ENCODE assay signal across 18 mouse cellular contexts in the genomic region with DNA sequence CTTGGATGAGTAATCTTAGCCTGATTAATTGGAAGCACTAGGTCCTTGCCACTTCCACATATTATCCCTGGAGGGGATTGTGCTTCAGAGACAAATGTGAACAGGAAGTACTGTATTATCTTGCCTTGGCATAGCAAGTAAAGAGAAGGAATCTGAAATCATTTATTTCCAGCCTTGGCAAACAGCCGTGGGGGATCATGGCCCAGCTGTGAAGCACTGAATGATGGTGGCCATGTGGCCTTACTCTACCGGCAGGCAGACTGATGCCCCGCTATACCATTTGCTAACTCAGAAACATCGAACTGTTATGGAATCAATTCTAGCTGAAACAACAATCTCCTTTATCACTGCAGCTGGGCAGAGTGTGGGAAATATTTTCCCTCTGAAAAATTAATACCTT.
A peak's percentile ranks its signal among the peaks of the same experiment; 100 is the strongest.
DNase-seq lines count a peak whose midpoint lies in the region; ATAC-seq and TF ChIP-seq lines count a peak whose summit lies in the region.
"Had no signal": no experiment of that assay in that cellular context is flagged by ENCODE, and none has a peak within 500 bp of the region (broad histone marks: within the 10 kb centered on the region; RNA-seq: fewer than 3 reads in every experiment).

No protein-coding gene starts in this region.

- ATAC-seq in hindbrain, embryonic 14.5 days (ENCODE audit: low FRiP score): no peak
- ATAC-seq in hindbrain, embryonic 12.5 days (ENCODE audit: low FRiP score): no peak
- no peak for ATAC-seq in midbrain, postnatal 0 days (ENCODE audit: low FRiP score)
- no peak for ATAC-seq in midbrain, embryonic 15.5 days (replicated peaks)
- ATAC-seq: forebrain, embryonic 13.5 days; forebrain, postnatal 0 days had no signal

- no peak overlapping the region for H3K9ac ChIP-seq in hindbrain, embryonic 14.5 days
- H3K9ac ChIP-seq in hindbrain, embryonic 12.5 days: no peak overlapping the region
- H3K9ac ChIP-seq in midbrain, postnatal 0 days (replicated peaks; ENCODE audit: low read length, poor library complexity, severe bottlenecking): no peak overlapping the region
- no peak overlapping the region for H3K9ac ChIP-seq in midbrain, embryonic 15.5 days
- H3K9ac ChIP-seq: embryonic facial prominence, embryonic 13.5 days; forebrain, embryonic 13.5 days; forebrain, postnatal 0 days; heart, embryonic 13.5 days had no signal

- WGBS in hindbrain, embryonic 14.5 days: 54% methylated on average over 4 of the region's 4 CpGs
- 66% methylated on average over 4 of the region's 4 CpGs for WGBS in hindbrain, embryonic 12.5 days
- 73% methylated on average over 4 of the region's 4 CpGs for WGBS in midbrain, postnatal 0 days
- WGBS in midbrain, embryonic 15.5 days: 85% methylated on average over 4 of the region's 4 CpGs

- 0 out of 2 replicates have a peak overlapping the region, but pooled peaks have one; percentile 6 for H3K27ac ChIP-seq in hindbrain, embryonic 14.5 days
- no peak overlapping the region for H3K27ac ChIP-seq in hindbrain, embryonic 12.5 days
- H3K27ac ChIP-seq in midbrain, postnatal 0 days (ENCODE audit: low read depth, low read length): no peak overlapping the region
- H3K27ac ChIP-seq in midbrain, embryonic 15.5 days: no peak overlapping the region
- H3K27ac ChIP-seq: embryonic facial prominence, embryonic 13.5 days; forebrain, embryonic 13.5 days; heart, embryonic 13.5 days had no signal

- H3K4me3 ChIP-seq in hindbrain, embryonic 14.5 days (replicated peaks; ENCODE audit: low read length): no peak overlapping the region
- no peak overlapping the region for H3K4me3 ChIP-seq in hindbrain, embryonic 12.5 days
- H3K4me3 ChIP-seq in midbrain, postnatal 0 days (ENCODE audit: low read depth, low read length): no peak overlapping the region
- H3K4me3 ChIP-seq in midbrain, embryonic 15.5 days: no peak overlapping the region
- H3K4me3 ChIP-seq: embryonic facial prominence, embryonic 13.5 days; forebrain, embryonic 13.5 days; heart, embryonic 13.5 days had no signal

- no peaks in the 10 kb centered on the region for H3K36me3 ChIP-seq in hindbrain, embryonic 14.5 days (replicated peaks; ENCODE audit: control insufficient read depth, insufficient read depth)
- no peaks in the 10 kb centered on the region for H3K36me3 ChIP-seq in hindbrain, embryonic 12.5 days
- H3K36me3 ChIP-seq in midbrain, postnatal 0 days (ENCODE audit: insufficient read depth, low read length): no peaks in the 10 kb centered on the region
- no peaks in the 10 kb centered on the region for H3K36me3 ChIP-seq in midbrain, embryonic 15.5 days (replicated peaks)
- H3K36me3 ChIP-seq: embryonic facial prominence, embryonic 13.5 days; heart, embryonic 13.5 days had no signal

- H3K9me3 ChIP-seq in hindbrain, embryonic 14.5 days (ENCODE audit: control insufficient read depth, low read length): no peaks in the 10 kb centered on the region
- H3K9me3 ChIP-seq in hindbrain, embryonic 12.5 days (replicated peaks): no peaks in the 10 kb centered on the region
- H3K9me3 ChIP-seq in midbrain, postnatal 0 days (ENCODE audit: low read length): no peaks in the 10 kb centered on the region
- no peaks in the 10 kb centered on the region for H3K9me3 ChIP-seq in midbrain, embryonic 15.5 days
- H3K9me3 ChIP-seq: embryonic facial prominence, embryonic 13.5 days; forebrain, embryonic 13.5 days; heart, embryonic 13.5 days had no signal

- TF ChIP-seq CTCF in midbrain, postnatal 0 days (IDR thresholded peaks at IDR 0.05): no peak

- H3K4me1 ChIP-seq in hindbrain, embryonic 14.5 days (replicated peaks; ENCODE audit: control insufficient read depth, insufficient read depth, low read length): peaks cover 11% of the 10 kb centered on the region; the same call in 1 of the 2 replicates
- 0 out of 2 replicates have a peak, but pooled peaks cover 3% of the 10 kb centered on the region for H3K4me1 ChIP-seq in hindbrain, embryonic 12.5 days
- peaks cover 3% of the 10 kb centered on the region; the same call in 1 of the 2 replicates for H3K4me1 ChIP-seq in midbrain, postnatal 0 days (ENCODE audit: insufficient read depth, low read length)
- no peaks in the 10 kb centered on the region; the same call in 1 of the 2 replicates for H3K4me1 ChIP-seq in midbrain, embryonic 15.5 days
- H3K4me1 ChIP-seq: forebrain, embryonic 13.5 days had no signal

- H3K27me3 ChIP-seq in hindbrain, embryonic 14.5 days (ENCODE audit: control insufficient read depth, insufficient read depth, low read length): no peaks in the 10 kb centered on the region
- H3K27me3 ChIP-seq in hindbrain, embryonic 12.5 days: no peaks in the 10 kb centered on the region
- no peaks in the 10 kb centered on the region for H3K27me3 ChIP-seq in midbrain, postnatal 0 days (ENCODE audit: insufficient read depth, low read length)
- H3K27me3 ChIP-seq in midbrain, embryonic 15.5 days (replicated peaks): no peaks in the 10 kb centered on the region
- H3K27me3 ChIP-seq: embryonic facial prominence, embryonic 13.5 days; forebrain, embryonic 13.5 days; heart, embryonic 13.5 days had no signal

- DNase-seq in cerebellum, postnatal 10 days: peak; percentile 3 to 15
- no peak for DNase-seq in cerebellum, postnatal 14 days
- no peak for DNase-seq in hindbrain, embryonic 14.5 days (ENCODE audit: low spot score)
- peak; percentile 11 for DNase-seq in kidney, postnatal 10 days
- no peak for DNase-seq in kidney, postnatal 14 days
- DNase-seq in midbrain, postnatal 0 days (ENCODE audit: low spot score): peak; percentile 9
- DNase-seq: adrenal gland, postnatal 10 days; cerebellum, adult 11 months; cerebellum, adult 8-10 months; cerebellum, postnatal 36 days; forebrain, postnatal 0 days; gastrocnemius, postnatal 14 days; heart, postnatal 36 days had no signal

- no peak overlapping the region for H3K4me2 ChIP-seq in hindbrain, embryonic 14.5 days (replicated peaks)
- no peak overlapping the region for H3K4me2 ChIP-seq in hindbrain, embryonic 12.5 days (replicated peaks)
- H3K4me2 ChIP-seq in midbrain, postnatal 0 days (ENCODE audit: low read depth, low read length, poor library complexity, severe bottlenecking): no peak overlapping the region
- H3K4me2 ChIP-seq in midbrain, embryonic 15.5 days: no peak overlapping the region
- H3K4me2 ChIP-seq: embryonic facial prominence, embryonic 13.5 days; forebrain, embryonic 13.5 days; heart, embryonic 13.5 days had no signal

Comparison
In these comparisons a context has a peak if more than half of its experiments do, and no peak if none do; other contexts are left out.
1. DNase-seq: peak in cerebellum, postnatal 10 days (2 of 2), kidney, postnatal 10 days (single experiment) and midbrain, postnatal 0 days (single experiment); none in cerebellum, postnatal 14 days (0 of 2), hindbrain, embryonic 14.5 days (single experiment) and kidney, postnatal 14 days (single experiment).